Mouse (Mus musculus) kidney, adult 2 months (tissue): ENCODE measurements around the gene Elmo1.

Experiments
- CTCF ChIP-seq: fragments of 200-500 bp; conservative IDR thresholded peaks from 2 replicates; pipeline ENCODE4 v1.5.1; 2011; ENCODE audit warnings: low read depth, mild to moderate bottlenecking, control low read depth, low read length, moderate library complexity, mixed read lengths; ENCODE audit not compliant: insufficient read depth, insufficient read length
- POLR2A ChIP-seq: fragments of 200-500 bp; IDR thresholded peaks from one replicate; pipeline ENCODE4 v1.6.1; 2011; ENCODE audit warnings: low read depth, low read length, control low read depth

DNA sequence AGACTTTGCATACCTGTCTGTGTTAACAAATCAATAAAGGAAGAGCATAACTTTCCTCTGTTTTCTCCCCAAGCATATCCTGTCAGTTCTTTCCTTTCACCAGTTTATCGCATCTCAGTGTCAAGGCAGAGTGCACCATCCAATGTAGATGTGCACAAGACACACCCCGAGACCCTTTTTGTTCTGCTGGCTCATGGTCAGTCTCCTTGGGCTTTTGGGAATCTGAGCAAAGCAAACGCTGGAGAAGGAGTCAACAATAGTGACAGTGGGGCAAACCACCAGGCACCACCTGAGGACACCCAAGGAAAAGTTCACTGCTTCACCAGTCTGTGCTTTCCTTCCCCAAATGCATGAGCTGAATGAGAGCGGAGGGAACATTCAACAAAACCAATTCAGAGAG lies 56.5 kb downstream of the Elmo1 start:
- TF ChIP-seq CTCF (no peak), POLR2A (no peak)
